Mouse (Mus musculus) kidney, adult 11 months (tissue): Measurements from ENCODE around the gene Ucp3.

Experiments
- DNase-seq: peaks from one replicate; pipeline ENCODE4 v3.0.0; 2022

Ucp3 gene

DNA sequence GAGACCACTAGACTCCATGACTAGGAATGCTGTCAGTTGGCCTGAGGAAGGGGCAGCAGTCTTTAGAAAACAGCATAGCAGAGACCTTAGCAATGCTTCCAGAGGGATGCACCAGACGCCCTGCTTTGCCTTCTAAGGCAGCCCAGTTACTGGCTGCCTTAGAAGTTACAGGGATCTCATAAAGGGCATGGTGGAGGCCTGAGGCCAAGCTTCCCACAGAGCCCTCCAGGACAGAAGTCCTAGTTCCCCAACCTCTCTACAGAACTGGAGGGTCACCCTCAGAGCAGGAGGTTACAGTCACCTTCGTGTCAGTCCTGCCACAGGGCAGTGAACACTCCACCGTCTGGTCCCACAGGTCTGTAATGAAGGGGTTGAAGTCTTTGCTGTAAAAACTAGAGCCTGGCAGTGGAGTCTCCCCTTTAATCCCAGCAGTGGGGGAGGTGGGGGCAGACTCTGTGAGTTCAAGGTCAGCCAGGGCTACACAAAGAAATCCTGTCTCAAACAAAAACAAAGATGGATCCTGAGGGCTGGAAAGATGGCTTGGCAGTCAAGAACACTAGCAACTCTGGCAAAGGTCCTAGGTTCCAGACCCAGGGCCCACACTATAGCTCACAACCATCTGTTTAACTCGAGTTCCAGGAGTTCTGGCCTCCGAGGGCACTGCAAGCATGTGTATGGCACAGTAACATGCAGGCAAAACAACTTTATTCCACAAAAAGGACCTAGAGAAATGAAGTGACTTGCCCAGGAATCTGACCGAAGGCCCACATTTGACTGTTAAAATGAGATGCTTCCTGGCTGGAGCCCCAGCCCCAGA, 28.4 kb downstream of the Ucp3 start:
- DNase-seq = no peak

DNA sequence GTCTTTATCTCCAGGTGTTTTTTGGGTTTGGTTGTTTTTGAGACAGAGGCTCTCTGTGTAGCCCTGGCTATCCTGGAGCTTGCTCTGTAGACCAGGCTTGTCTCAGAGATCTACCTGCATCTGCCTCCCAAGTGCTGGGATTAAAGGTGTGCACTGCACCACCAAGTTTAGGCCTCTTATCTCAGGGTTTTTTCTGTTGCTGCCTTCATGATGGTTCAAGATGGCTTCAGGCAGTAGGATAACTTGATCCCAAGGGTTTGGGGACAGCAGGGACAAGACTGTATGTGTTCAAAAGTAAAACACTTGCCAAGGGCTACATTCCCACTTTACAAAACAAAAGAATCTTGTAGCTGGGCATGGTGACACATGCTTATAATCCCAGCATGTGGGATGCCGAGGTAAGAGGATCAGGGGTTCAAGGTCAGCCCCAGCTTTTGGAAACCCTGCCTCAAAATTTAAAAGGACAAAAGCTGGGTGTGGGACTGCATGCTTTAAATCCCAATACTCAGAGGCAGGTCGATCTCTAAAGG, 29.1 kb downstream of the Ucp3 start:
- no peak for DNase-seq

DNA sequence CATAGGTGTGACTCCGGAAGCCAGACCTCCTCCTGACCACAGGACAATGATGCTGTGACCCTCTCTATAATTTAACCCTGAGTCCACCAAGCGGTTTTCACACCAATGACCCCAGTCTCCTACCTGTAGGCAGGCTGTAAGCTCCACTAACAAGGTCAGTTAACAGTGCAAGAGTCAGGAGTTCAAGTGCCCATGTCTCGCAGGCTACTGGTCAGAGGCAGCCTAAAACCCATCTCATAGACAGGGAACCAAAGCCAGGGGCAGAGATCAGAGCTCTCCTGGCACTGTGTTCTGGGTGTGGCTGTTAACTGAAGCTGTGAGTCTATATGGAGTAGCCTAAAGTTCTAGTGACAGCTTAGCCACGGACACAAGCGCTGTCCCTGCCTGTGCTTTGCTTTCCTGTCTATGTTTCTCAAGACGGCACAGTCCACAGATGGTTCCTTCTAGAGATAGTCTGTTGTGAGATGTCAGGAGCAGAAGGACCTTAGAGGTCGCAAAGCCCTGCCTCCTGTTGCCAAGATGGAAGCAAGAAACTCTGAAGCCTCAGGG, 29.7 kb downstream of the Ucp3 start:
- DNase-seq = no peak

DNA sequence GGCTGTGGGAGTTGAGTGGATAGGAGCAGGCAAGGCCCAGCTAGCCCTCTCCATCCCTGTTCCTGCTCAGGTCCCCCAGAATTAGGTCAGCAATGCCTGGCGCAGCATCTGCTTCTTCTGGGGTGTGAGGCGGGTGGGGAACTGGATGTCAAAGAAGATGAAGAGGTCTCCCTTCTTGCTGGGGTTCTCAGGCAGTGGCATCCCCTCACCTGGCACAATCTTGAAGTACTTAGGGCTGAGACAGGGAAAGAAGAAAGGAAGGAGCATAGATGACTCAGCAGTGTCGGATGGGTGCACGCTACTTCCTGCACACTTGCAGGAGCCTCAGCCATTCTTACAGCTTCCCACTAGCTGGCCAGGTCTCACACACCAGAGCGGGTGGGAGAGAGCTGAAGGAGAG, 30.3 kb downstream of the Ucp3 start:
- no peak for DNase-seq

DNA sequence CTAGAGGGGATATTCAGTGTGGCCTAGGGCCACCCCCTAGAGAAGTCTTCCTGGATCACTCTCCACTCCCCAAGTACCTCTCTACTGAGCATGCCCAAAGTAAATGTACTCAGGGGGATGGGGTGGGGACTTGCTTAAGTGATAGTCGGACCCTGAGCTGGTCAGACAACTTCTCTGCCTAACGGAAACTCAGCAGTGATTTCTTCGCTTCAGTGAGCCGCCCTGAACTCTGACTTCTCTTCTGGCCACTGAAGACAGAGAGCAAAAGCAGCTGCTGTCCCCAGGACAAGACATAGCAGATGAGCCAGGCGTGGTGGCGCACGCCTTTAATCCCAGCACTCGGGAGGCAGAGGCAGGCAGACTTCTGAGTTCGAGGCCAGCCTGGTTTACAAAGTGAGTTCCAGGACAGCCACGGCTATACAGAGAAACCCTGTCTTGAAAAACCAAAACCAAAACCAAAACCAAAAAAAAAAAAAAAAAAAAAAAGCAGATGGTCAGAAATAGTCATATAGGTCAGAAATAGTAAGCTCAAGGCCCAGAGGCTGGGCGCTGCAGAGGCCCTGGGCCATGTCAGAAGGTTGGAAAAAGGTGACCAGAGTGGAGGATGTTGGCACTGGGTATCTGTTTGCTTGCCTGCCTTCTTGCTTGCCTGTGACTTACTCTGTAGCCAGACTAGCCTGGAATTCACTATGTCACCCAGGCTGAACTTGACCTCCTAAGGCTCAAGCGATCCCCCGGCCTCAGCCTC, 32.1 kb downstream of the Ucp3 start:
- DNase-seq = no peak

DNA sequence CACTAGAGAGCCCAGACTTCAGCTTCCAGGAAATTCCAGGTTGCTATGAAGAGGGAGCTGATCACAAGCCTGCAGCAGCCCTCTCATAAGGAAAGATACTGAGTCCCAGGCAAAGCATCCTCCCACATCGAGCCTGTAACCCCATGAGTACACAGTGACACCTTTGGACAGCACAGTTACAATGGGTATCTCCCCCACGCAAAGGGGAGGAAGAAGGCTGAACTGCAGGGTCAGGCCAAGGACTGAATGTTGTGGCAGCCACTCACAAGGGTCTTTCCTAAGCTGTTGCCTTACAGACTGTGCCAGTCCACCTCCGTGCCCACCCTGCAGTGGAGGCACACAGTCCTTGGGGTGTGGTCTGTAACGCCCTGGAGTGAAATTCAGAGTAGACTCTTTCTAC, 33.7 kb downstream of the Ucp3 start:
- DNase-seq = no peak

DNA sequence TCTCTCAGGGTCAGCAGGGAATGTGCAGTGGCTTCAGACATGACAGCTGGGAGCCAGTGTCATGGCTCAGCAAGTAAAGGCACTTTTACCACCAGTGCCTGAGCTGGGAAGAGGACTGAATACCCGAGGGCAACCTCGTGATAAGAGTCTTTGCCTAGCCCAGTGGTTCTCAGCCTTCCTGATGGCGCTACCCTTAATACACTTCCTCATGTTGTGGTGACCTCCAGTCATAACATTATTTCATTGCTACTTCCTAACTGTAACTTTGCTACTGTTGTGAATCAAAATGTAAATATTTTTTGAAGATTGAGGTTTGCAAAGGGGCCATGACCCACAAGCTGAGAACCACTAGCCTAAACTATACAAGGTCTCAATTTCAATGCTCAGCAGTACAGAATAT, 35.9 kb downstream of the Ucp3 start:
- DNase-seq = no peak

DNA sequence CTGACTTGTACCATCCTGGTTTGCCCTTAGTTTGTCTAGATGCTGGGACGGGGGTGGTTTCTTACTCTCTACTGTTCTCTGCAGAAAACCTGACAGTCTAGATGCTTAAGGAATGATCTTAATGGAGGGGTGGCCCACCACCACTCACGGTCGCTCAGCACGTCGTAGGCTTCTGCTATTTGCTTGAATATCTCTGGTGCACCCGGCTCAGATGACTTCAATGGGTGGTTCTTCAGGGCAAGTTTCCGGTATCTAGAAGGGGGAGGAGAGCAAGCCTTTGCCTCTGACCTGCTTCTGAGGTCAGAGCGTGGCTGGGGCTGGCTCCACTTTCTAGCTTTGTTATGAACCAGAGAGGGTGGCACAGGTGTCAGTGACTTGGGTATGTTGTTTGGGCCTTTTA, 38.8 kb downstream of the Ucp3 start:
- no peak for DNase-seq

DNA sequence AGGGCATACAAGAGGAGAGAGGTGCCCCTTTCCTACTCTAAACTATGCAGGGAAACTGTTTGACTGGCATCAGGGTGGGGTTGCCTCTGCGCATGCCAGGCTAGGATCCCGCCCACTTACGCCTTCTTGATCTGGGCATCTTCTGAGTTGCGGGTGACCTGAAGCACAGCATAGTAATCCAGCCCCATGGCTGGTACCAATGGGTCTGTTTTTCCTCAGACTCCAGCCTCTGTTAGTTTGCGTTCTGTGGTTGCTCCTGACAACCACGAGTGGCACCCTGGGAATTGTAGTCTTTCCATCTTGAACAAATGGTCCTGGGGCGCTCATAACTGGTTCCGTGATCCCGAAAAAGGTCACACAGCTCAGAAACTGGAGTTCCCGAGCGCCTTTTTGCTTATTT, 41.8 kb downstream of the Ucp3 start, which contains the start of gene Dnajb13:
Dnajb13 (minus strand) TSS at position 388 of the 400 bp plus-strand sequence.
- DNase-seq = no peak

DNA sequence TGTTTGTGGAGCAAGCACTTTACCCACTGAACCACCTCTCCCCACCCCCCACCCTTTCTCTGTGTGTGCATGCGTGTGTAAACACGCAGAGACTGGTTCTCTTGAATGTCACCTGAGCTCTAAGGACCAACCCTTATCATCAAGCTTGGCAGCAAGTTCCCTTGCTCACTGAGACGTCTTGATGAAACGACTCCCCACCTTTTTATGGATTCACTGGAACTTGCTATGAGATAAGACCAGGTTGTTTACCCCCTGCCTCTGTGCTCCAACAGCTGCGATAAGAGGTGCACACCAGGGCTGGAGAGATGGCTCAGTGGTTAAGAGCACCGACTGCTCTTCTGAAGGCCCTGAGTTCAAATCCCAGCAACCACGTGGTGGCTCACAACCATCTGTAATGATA, 47.4 kb downstream of the Ucp3 start:
- no peak for DNase-seq

DNA sequence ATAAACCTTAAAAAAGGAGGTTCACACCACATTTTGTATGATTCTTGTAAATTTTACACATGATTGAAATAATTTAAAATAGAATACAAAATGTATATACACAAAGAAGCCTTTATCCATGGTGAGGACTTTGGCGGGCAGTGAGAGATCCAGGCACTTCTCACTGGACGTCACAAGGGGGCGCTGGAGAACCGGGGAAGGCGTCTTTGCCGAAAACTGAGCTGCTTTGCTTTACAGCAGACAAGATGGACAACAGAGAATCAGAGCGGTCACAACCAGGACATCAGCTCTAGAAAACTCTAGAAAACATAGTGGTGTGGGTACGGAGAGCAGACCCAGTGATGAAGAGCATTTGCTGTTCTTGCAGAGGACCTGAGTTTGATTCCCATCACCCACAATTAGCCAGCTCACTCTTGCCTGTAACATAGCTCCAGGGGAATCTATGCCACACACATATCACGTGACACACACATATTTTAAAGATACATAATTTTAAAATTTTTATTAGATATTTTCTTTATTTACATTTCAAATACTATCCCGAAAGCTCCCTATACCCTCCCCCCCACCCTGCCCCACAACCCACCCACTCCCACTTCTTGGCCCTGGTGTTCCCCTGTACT, 48.0 kb downstream of the Ucp3 start:
- DNase-seq = peak; percentile 54

DNA sequence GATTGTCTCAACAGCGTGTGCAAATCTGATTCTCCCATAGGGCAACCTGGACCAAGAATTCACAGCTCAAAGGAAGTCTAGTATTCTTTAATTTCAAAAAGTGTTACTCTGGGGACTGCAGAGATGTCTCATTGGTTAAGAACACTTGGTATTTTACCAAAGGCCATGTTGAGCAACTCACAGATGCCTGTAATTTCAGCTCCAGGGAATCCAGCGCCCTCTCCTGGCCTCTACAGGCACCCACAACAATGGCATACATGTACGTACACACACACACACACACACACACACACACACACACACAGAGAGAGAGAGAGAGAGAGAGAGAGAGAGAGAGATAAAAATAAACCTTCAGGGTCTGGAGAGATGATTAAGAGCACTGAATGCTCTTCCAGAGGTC, 49.4 kb downstream of the Ucp3 start:
- no peak for DNase-seq

DNA sequence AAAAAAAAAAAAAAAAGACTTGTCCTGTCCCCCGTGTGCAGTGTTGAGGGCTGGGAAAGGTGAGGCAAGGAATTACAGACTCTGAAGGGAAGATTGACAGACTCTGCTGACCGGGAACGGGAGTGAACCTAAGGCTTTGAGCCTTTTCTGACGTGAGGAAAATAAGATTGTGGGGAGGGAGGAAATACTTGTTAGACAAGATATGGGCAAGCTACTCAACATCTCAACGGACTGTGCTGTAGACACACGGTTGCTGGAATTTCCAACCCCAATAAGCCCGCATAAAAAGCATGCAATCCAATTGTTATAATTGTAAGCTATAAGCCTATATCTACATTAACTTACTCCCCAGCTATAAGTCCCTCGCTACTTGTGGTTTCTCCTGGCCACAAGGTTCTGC, 51.9 kb downstream of the Ucp3 start:
- no peak for DNase-seq

DNA sequence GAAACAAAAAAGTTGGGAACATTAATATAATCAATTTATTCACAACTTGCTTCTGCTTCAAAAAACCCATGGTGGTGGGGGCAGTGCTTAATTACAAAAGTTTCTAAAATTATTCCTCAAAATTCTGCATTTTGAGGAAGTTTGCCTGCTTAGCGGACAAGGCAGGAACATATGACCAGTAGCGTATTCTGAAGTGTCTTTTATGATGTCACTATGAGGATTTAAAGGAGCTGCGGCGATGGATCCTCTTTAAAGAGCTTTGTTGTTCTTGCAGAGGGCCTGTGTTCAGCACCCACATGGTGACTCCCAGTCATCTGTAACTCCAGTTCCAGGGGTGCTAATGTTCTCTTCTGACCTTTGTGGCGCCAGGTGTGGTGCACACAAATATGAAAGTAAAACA, 58.0 kb downstream of the Ucp3 start:
- DNase-seq = no peak

DNA sequence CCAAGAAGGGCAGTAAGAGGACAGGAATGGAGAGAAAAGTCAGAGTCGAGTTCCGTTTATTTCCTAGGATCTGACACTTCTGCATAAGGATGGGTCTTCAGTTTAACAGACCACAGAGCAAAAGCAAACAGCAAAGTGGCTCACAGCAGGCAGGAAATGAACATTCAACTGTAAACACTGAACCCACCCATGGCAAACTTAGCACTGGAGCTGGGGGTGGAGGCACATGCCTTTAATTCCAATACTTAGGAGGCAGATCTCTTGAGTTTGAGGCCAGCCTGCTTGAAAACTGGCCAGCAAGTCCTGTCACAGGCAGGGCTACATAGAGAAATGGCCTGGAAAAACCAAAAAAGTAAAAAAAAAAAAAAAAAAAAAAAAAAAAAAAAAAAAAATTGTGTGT, 60.7 kb downstream of the Ucp3 start:
- DNase-seq = no peak

DNA sequence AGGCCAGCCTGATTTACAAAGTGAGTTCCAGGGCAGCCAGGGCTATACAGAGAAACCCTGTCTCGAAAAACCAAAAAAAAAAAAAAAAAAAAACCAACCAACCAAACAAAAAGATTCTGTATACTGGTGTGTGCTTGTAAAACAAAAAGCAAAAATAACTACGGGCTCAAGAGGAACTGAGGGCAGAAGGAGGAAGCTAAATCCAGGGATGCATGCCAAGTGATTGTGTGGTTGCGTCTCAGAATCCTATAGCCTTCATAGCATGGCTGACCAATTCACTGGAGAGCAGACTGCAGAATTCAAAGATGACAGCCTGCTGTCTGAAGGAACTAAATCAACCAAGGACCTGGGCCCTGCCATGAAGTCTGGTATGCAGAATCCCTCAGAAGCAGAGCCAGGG, 61.4 kb downstream of the Ucp3 start:
- DNase-seq = no peak

DNA sequence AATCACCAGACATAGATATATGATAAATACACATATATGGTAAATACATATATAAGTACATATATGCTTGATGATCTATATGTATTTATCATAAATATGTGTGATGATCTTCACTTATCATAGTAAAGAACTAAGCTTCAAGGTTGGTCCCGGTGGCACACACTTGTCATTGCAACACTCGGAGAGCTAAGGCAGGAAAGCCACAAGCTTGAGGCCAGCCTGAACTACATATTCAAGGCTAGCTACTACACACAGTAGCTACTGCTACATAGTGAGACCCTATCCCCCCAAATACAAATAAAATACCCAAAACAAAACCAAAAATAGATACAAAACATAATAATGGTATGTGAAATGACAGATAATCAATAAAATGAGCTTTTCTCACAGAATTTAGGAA, 63.0 kb downstream of the Ucp3 start:
- no peak for DNase-seq
